Mouse (Mus musculus): Measurements from ENCODE around the gene Zfp277. TPM values are rescaled to one million over a fixed set of nuclear protein-coding genes. Genes with fewer than 3 reads are reported as not detected.

Gene Zfp277
- polyA plus RNA-seq, 2 experiments = 5.1 to 7.4 TPM

DNA sequence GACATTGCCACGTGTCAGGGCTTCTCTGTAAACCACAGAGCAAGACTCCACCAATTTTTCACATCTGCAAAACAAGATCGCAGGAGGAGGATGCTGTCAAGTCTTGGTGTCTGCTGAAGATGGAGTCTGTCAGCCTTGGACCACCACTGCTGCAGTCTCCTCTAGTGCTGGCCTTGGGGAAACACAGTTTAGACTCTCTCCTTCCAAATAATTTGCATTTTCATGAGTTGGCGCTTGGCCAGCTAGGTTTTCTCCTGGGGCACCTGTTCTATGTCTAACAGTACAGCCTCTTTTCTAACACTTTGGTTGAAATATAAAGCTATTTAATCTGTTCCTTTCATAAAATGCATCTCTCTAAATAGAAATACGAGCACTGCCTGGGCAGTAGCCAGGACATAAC is 159.2 kb downstream of the Zfp277 start:
- no peak for DNase-seq (ENCODE audit: low read depth in 3 of 3, low spot score in 3 of 3)
- 56% methylated on average over 4 of the region's 4 CpGs for WGBS (ENCODE audit: insufficient replicate concordance)

GRCm38 (mm10) chr12:40280596-40281325 is 164.9 kb downstream of the Zfp277 start:
- DNase-seq (ENCODE audit: low read depth in 3 of 3, low spot score in 3 of 3) (no peak), ATAC-seq (ENCODE audit: insufficient read depth) (no peak)
- H3K27ac ChIP-seq = no peak overlapping the region
- H3K4me1 ChIP-seq (replicated peaks; ENCODE audit: control insufficient read depth in 2 of 2, insufficient read depth in 2 of 2, low read length in 1 of 2) = no peaks in the 10 kb centered on the region
- H3K4me2 ChIP-seq (ENCODE audit: low read depth) = no peak overlapping the region
- H3K36me3 ChIP-seq (replicated peaks; ENCODE audit: control insufficient read depth, insufficient read depth, low read depth) = no peaks in the 10 kb centered on the region
- TF ChIP-seq EP300 (IDR thresholded peaks at IDR 0.05; ENCODE audit: low read depth) (no peak), CTCF (IDR thresholded peaks at IDR 0.05; ENCODE audit: low read depth) (no peak)
- no peak overlapping the region for H3K9ac ChIP-seq (replicated peaks)
- 57% methylated on average over 4 of the region's 4 CpGs for WGBS (ENCODE audit: insufficient replicate concordance)
- H3K27me3 ChIP-seq (ENCODE audit: control insufficient read depth, insufficient read depth, low read length) = no peaks in the 10 kb centered on the region
- H3K4me3 ChIP-seq (ENCODE audit: insufficient read depth in 1 of 2, low read depth in 2 of 2, low read length in 2 of 2) = no peak overlapping the region
- H3K9me3 ChIP-seq (ENCODE audit: control insufficient read depth, low read length) = no peaks in the 10 kb centered on the region

More for the DNA sequence above, 159.2 kb downstream of the Zfp277 start:
- no peak overlapping the region for H3K4me3 ChIP-seq (ENCODE audit: insufficient read depth in 1 of 2, low read depth in 2 of 2, low read length in 2 of 2)
- no peak overlapping the region for H3K27ac ChIP-seq
- no peak overlapping the region for H3K9ac ChIP-seq (replicated peaks)
- H3K4me1 ChIP-seq (replicated peaks; ENCODE audit: control insufficient read depth in 2 of 2, insufficient read depth in 2 of 2, low read length in 1 of 2) = no peaks in the 10 kb centered on the region
- TF ChIP-seq CTCF (IDR thresholded peaks at IDR 0.05; ENCODE audit: low read depth) = no peak
- no peak for TF ChIP-seq EP300 (IDR thresholded peaks at IDR 0.05; ENCODE audit: low read depth)
- H3K27me3 ChIP-seq (ENCODE audit: control insufficient read depth, insufficient read depth, low read length) = no peaks in the 10 kb centered on the region
- ATAC-seq (ENCODE audit: insufficient read depth) = no peak
- no peak overlapping the region for H3K4me2 ChIP-seq (ENCODE audit: low read depth)
- H3K36me3 ChIP-seq (replicated peaks; ENCODE audit: control insufficient read depth, insufficient read depth, low read depth) = no peaks in the 10 kb centered on the region
- no peaks in the 10 kb centered on the region for H3K9me3 ChIP-seq (ENCODE audit: control insufficient read depth, low read length)

DNA sequence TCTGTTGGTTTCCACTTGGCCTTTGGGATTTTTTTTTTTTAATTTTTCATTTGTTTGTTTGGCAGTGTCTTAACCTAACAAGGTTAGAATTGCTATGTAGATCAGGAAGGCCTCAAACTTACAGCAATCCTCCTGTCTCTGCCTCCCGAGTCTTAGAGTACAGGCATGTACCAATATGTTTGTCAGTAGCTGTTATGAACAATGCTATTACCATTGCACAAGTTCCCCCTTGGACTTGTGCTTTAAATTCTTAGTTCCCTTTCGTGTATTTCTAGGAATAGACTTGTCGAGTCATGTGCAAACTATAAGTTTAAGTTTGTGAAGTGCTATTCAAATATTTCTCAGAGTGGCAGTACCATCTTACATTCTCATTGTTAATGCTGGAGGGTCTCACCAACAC is 168.1 kb downstream of the Zfp277 start:
- Histone ChIP-seq H3K9me3 (ENCODE audit: control insufficient read depth, low read length) (no peaks in the 10 kb centered on the region), H3K4me1 (replicated peaks; ENCODE audit: control insufficient read depth in 2 of 2, insufficient read depth in 2 of 2, low read length in 1 of 2) (no peaks in the 10 kb centered on the region), H3K27me3 (ENCODE audit: control insufficient read depth, insufficient read depth, low read length) (no peaks in the 10 kb centered on the region), H3K36me3 (replicated peaks; ENCODE audit: control insufficient read depth, insufficient read depth, low read depth) (no peaks in the 10 kb centered on the region), H3K4me3 (ENCODE audit: insufficient read depth in 1 of 2, low read depth in 2 of 2, low read length in 2 of 2) (no peak overlapping the region), H3K27ac (no peak overlapping the region), H3K9ac (replicated peaks) (no peak overlapping the region), H3K4me2 (ENCODE audit: low read depth) (no peak overlapping the region)
- TF ChIP-seq EP300 (IDR thresholded peaks at IDR 0.05; ENCODE audit: low read depth) (no peak), CTCF (IDR thresholded peaks at IDR 0.05; ENCODE audit: low read depth) (no peak)
- WGBS (ENCODE audit: insufficient replicate concordance) = 44% methylated on average over 3 of the region's 3 CpGs
- ATAC-seq (ENCODE audit: insufficient read depth) (no peak), DNase-seq (ENCODE audit: low read depth in 3 of 3, low spot score in 3 of 3) (no peak)

DNA sequence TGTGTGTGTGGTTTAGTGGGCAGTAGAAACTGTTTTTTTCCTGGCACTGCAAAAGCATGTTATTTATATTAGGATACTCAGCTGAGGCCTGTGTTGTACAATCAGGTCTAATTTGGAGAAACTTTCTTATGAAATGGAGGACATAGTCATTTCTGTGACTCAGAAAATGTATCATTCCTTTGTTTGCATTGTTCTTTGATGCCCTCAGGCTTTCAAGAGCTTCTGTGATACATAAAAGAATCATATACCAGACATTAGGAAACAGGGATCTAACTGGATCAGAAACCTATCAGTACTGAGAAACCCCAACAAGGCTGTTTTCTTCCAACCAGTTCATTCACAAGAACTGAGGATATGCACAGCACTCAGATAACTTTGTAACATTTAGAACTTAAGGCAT is 170.8 kb downstream of the Zfp277 start:
- TF ChIP-seq CTCF (IDR thresholded peaks at IDR 0.05; ENCODE audit: low read depth) (no peak), EP300 (IDR thresholded peaks at IDR 0.05; ENCODE audit: low read depth) (no peak)
- DNase-seq (ENCODE audit: low read depth in 3 of 3, low spot score in 3 of 3) (no peak), ATAC-seq (ENCODE audit: insufficient read depth) (no peak)
- Histone ChIP-seq H3K36me3 (replicated peaks; ENCODE audit: control insufficient read depth, insufficient read depth, low read depth) (no peaks in the 10 kb centered on the region), H3K4me1 (replicated peaks; ENCODE audit: control insufficient read depth in 2 of 2, insufficient read depth in 2 of 2, low read length in 1 of 2) (no peaks in the 10 kb centered on the region), H3K4me3 (ENCODE audit: insufficient read depth in 1 of 2, low read depth in 2 of 2, low read length in 2 of 2) (no peak overlapping the region), H3K9me3 (ENCODE audit: control insufficient read depth, low read length) (no peaks in the 10 kb centered on the region), H3K4me2 (ENCODE audit: low read depth) (no peak overlapping the region), H3K27ac (no peak overlapping the region), H3K9ac (replicated peaks) (no peak overlapping the region), H3K27me3 (ENCODE audit: control insufficient read depth, insufficient read depth, low read length) (no peaks in the 10 kb centered on the region)

DNA sequence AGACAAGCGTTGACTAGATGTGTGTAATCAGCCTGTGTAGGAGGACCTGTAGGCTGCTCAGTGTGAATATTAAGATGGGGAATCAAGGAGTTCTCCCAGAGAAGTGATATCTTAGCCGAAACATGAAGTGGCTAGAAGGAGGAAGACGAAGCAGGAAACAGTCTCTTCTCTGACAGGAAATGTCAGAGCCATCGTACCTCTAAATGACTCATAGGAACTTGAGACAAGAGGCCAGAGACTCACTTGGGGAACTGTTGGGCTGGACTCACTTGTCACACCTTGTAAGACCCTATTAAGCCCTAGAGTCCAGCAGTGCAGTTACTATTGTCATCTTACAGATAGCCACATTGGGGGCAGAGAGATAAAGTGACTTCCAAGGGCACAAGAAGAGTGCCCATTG is 172.4 kb downstream of the Zfp277 start:
- Histone ChIP-seq H3K4me3 (ENCODE audit: insufficient read depth in 1 of 2, low read depth in 2 of 2, low read length in 2 of 2) (no peak overlapping the region), H3K4me1 (replicated peaks; ENCODE audit: control insufficient read depth in 2 of 2, insufficient read depth in 2 of 2, low read length in 1 of 2) (no peaks in the 10 kb centered on the region), H3K27me3 (ENCODE audit: control insufficient read depth, insufficient read depth, low read length) (no peaks in the 10 kb centered on the region), H3K27ac (no peak overlapping the region), H3K9ac (replicated peaks) (no peak overlapping the region), H3K9me3 (ENCODE audit: control insufficient read depth, low read length) (no peaks in the 10 kb centered on the region), H3K4me2 (ENCODE audit: low read depth) (no peak overlapping the region), H3K36me3 (replicated peaks; ENCODE audit: control insufficient read depth, insufficient read depth, low read depth) (no peaks in the 10 kb centered on the region)
- 27% methylated on average over 4 of the region's 4 CpGs for WGBS (ENCODE audit: insufficient replicate concordance)
- DNase-seq (ENCODE audit: low read depth in 3 of 3, low spot score in 3 of 3) (no peak), ATAC-seq (ENCODE audit: insufficient read depth) (no peak)
- no peak for TF ChIP-seq EP300 (IDR thresholded peaks at IDR 0.05; ENCODE audit: low read depth)
